Mouse (Mus musculus): ENCODE data around the gene Grin3b. TPM values are rescaled to one million over a fixed set of nuclear protein-coding genes. Genes with fewer than 3 reads are reported as not detected.

Gene Grin3b
- polyA plus RNA-seq, 1 experiment, result not detected

- Histone ChIP-seq H3K4me1 (ENCODE audit: control insufficient read depth, insufficient read depth, low read length) (peaks cover 10% of the 10 kb centered on the region; the same call in 1 of the 2 replicates), H3K4me3 (replicated peaks; ENCODE audit: control insufficient read depth, low read depth, low read length) (peak overlapping the region; percentile 78), H3K27ac (ENCODE audit: control insufficient read depth, insufficient read depth, low read depth, low read length, poor library complexity) (peak overlapping the region; percentile 94)
- under 1% methylated on average over 22 of the region's 22 CpGs for whole genome bisulfite sequencing
- TF ChIP-seq POLR2A (IDR thresholded peaks at IDR 0.05; ENCODE audit: borderline replicate concordance, control insufficient read depth, low read depth, low read length), result no peak
- TF ChIP-seq CTCF (IDR thresholded peaks at IDR 0.05; ENCODE audit: control insufficient read depth, insufficient read depth, low read length), result no peak
Observed at GRCm38 (mm10) chr10:79984871-79985270, 14.4 kb downstream of the Grin3b start.

DNA sequence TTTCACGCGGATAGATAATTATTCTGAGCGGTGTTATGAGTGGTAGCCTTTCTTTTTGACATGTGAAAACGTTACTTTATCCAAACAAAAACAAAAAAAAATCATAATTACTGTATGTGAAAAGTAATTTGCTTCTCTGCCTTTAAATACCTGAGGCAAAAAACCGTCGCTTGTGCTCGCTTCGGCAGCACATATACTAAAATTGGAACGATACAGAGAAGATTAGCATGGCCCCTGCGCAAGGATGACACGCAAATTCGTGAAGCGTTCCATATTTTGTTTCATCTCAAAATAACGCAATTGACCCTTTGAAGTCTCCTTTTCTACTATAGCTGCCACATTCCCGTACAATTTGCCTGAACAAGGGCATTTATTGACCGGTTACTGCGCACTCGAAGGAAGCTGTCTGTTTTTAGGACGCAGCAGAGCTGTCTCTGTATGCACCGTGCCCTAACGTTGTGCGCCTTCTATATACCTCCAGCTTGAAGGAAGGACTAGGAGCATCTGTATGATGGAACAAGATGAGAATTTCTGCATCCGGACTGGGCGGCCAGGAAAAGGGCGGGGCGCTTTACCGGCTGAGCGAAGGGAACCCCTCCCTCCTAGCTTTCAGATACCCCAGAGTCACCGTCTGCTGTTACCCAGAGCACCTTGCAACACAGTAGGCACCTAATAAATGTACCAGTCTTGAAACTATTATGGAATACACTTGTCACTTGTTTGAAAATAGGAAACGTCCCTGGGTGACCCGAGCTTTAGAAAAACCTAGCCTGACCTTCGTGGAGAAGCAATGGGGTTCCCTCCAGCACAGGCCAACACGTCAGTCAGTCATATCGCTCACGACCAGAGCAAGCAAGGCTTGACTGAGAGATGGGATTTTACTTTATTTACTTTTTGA, 15.1 kb downstream of the Grin3b start:
- Histone ChIP-seq H3K27ac (ENCODE audit: control insufficient read depth, insufficient read depth, low read depth, low read length, poor library complexity) (peak overlapping the region; percentile 94), H3K4me1 (ENCODE audit: control insufficient read depth, insufficient read depth, low read length) (peaks cover 10% of the 10 kb centered on the region; the same call in 1 of the 2 replicates), H3K4me3 (replicated peaks; ENCODE audit: control insufficient read depth, low read depth, low read length) (peak overlapping the region; percentile 74)
- TF ChIP-seq CTCF (IDR thresholded peaks at IDR 0.05; ENCODE audit: control insufficient read depth, insufficient read depth, low read length) (no peak), POLR2A (IDR thresholded peaks at IDR 0.05; ENCODE audit: borderline replicate concordance, control insufficient read depth, low read depth, low read length) (no peak)
- 1% methylated on average over 35 of the region's 35 CpGs for WGBS

- Histone ChIP-seq H3K4me1 (ENCODE audit: control insufficient read depth, insufficient read depth, low read length) (peaks cover 10% of the 10 kb centered on the region; the same call in 1 of the 2 replicates), H3K27ac (ENCODE audit: control insufficient read depth, insufficient read depth, low read depth, low read length, poor library complexity) (peak overlapping the region; percentile 92), H3K4me3 (replicated peaks; ENCODE audit: control insufficient read depth, low read depth, low read length) (peak overlapping the region; percentile 45)
- WGBS, result 15% methylated on average over 6 of the region's 6 CpGs
- TF ChIP-seq POLR2A (IDR thresholded peaks at IDR 0.05; ENCODE audit: borderline replicate concordance, control insufficient read depth, low read depth, low read length) (no peak), CTCF (IDR thresholded peaks at IDR 0.05; ENCODE audit: control insufficient read depth, insufficient read depth, low read length) (no peak)
Observed at GRCm38 (mm10) chr10:79986232-79986878, 15.8 kb downstream of the Grin3b start.

DNA sequence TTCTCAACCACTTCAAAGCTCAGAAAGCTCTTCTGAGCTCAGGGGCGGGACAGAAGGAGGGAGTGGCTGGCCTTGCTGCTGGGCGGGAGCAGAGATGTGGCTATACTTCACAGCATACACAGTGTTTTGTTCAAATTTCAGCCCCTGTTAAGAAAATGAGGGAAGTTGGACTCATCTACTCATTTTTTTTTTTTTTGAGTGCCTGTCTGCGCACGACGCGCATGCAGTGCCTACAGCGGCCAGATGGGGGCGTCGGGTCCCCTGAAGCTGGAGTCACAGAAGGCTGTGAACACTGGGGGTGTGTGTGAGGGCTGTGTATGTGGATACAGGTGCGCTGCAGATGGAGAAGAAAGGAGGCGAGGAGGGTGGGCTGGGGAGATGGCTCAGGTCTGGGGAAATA, 16.4 kb downstream of the Grin3b start:
- Histone ChIP-seq H3K27ac (ENCODE audit: control insufficient read depth, insufficient read depth, low read depth, low read length, poor library complexity) (peak overlapping the region; percentile 92), H3K4me3 (replicated peaks; ENCODE audit: control insufficient read depth, low read depth, low read length) (peak overlapping the region; percentile 14), H3K4me1 (ENCODE audit: control insufficient read depth, insufficient read depth, low read length) (peaks cover 10% of the 10 kb centered on the region; the same call in 1 of the 2 replicates)
- peak; percentile 86 for TF ChIP-seq CTCF (IDR thresholded peaks at IDR 0.05; ENCODE audit: control insufficient read depth, insufficient read depth, low read length)
- TF ChIP-seq POLR2A (IDR thresholded peaks at IDR 0.05; ENCODE audit: borderline replicate concordance, control insufficient read depth, low read depth, low read length), result no peak
- WGBS, result under 1% methylated on average over 11 of the region's 11 CpGs

GRCm38 (mm10) chr10:79987771-79988505, 17.4 kb downstream of the Grin3b start:
- whole genome bisulfite sequencing, result 18% methylated on average over 27 of the region's 27 CpGs
- peak overlapping the region; percentile 95 for H3K4me3 ChIP-seq (replicated peaks; ENCODE audit: control insufficient read depth, low read depth, low read length)

DNA sequence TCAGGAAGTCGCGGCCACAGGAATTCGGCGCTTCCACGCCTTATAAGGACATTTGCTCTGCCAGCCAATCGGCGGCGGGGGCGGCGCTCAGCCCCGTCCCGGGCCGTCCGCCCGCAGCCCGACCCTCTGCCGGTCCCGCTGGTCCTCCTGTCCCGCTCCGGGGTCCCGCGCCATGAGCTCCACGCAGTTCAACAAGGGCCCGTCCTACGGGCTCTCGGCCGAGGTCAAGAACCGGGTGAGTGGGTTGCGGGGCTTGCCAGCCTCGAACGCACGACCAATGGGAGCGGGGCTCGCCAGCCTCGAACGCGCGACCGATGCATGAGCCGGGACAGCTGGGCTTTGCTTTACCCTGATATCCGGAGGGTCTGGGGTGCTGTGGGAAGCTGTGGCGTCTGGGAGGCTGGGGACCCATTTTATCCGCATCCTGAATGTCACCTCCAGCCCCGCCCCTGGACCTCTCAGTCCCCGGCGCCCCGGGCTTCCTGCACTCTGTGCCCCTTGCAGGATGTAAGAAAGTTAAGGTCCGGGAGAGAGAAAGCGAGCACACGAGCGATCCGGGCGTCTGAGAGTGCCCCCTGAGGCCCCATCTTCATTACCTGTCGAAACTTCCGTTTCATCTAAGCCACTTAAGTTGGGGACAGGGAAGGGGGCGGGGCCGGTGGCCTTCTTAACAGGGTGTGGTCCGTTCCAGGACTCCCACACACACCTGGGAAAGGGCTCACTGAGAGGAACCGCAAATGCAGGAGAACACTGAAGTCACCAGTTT, 18.2 kb downstream of the Grin3b start, which contains the start of gene Cnn2:
Cnn2 (plus strand) TSS at position 79 of the 766 bp plus-strand sequence.
- under 1% methylated on average over 59 of the region's 59 CpGs for WGBS
- H3K4me3 ChIP-seq (replicated peaks; ENCODE audit: control insufficient read depth, low read depth, low read length), result peak within 1 kb of the TSS; percentile 95
- H3K4me1 ChIP-seq (ENCODE audit: control insufficient read depth, insufficient read depth, low read length), result peaks cover 8% of the 10 kb centered on the region; the same call in 1 of the 2 replicates
- TF ChIP-seq POLR2A (IDR thresholded peaks at IDR 0.05; ENCODE audit: borderline replicate concordance, control insufficient read depth, low read depth, low read length) (peak; percentile 63; the same call in 1 of the 2 replicates), CTCF (IDR thresholded peaks at IDR 0.05; ENCODE audit: control insufficient read depth, insufficient read depth, low read length) (no peak)
- H3K27ac ChIP-seq (ENCODE audit: control insufficient read depth, insufficient read depth, low read depth, low read length, poor library complexity), result peak within 1 kb of the TSS; percentile 92

More at GRCm38 (mm10) chr10:79987771-79988505, 17.4 kb downstream of the Grin3b start:
- TF ChIP-seq POLR2A (IDR thresholded peaks at IDR 0.05; ENCODE audit: borderline replicate concordance, control insufficient read depth, low read depth, low read length) (no peak), CTCF (IDR thresholded peaks at IDR 0.05; ENCODE audit: control insufficient read depth, insufficient read depth, low read length) (no peak)
- peak overlapping the region; percentile 92 for H3K27ac ChIP-seq (ENCODE audit: control insufficient read depth, insufficient read depth, low read depth, low read length, poor library complexity)
- peaks cover 10% of the 10 kb centered on the region; the same call in 1 of the 2 replicates for H3K4me1 ChIP-seq (ENCODE audit: control insufficient read depth, insufficient read depth, low read length)

- peak overlapping the region; percentile 95 for H3K4me3 ChIP-seq (replicated peaks; ENCODE audit: control insufficient read depth, low read depth, low read length)
- 41% methylated on average over 8 of the region's 8 CpGs for WGBS
- H3K4me1 ChIP-seq (ENCODE audit: control insufficient read depth, insufficient read depth, low read length), result peaks cover 8% of the 10 kb centered on the region; the same call in 1 of the 2 replicates
- TF ChIP-seq CTCF (IDR thresholded peaks at IDR 0.05; ENCODE audit: control insufficient read depth, insufficient read depth, low read length) (0 out of 2 replicates have a peak, but pooled peaks have one; percentile 0), POLR2A (IDR thresholded peaks at IDR 0.05; ENCODE audit: borderline replicate concordance, control insufficient read depth, low read depth, low read length) (no peak)
- H3K27ac ChIP-seq (ENCODE audit: control insufficient read depth, insufficient read depth, low read depth, low read length, poor library complexity), result peak overlapping the region; percentile 92
Observed at GRCm38 (mm10) chr10:79989272-79989786, 18.8 kb downstream of the Grin3b start.

Measured in bone marrow, adult 2 months (tissue).